Mouse (Mus musculus) common myeloid progenitor, adult 5-6 weeks (primary cell): ENCODE data around the gene Dph5. TPM values are rescaled to one million over a fixed set of nuclear protein-coding genes. Genes with fewer than 3 reads are reported as not detected.
"Not testable (repeated sequence)": the region's sequence is repeated elsewhere in the genome, so short reads cannot be mapped to it uniquely, and the experiment has no call there.

ENCODE experiments used
- ATAC-seq: replicated peaks from 2 replicates; pipeline ENCODE4 v1.8.0; 2016; ENCODE audit warnings: low read depth, mild to moderate bottlenecking, moderate TSS enrichment, inconsistent platforms; ENCODE audit not compliant: poor library complexity, severe bottlenecking
- total RNA-seq: library from RNA; stranded (forward); fragments of 200-1000, 187-1606 nt; gene quantifications from 2 replicates; pipeline ENCODE4 v1.2.3, GENCODE M21; 2017

Gene Dph5
- 66.7 and 76.1 TPM in 2 replicates for total RNA-seq

GRCm38 (mm10) chr3:115887427-115888309 is at the start of gene Dph5:
Gene Dph5, plus strand, starts transcription at chr3:115887837.
- peak; percentile 96 for ATAC-seq

GRCm38 (mm10) chr3:115844566-115844965 is 43.1 kb upstream of the Dph5 start:
- ATAC-seq: no peak

- ATAC-seq: no peak
Measured at GRCm38 (mm10) chr3:115845032-115845618, 42.5 kb upstream of the Dph5 start.

GRCm38 (mm10) chr3:115845724-115846123 is 41.9 kb upstream of the Dph5 start:
- ATAC-seq: no peak

GRCm38 (mm10) chr3:115846153-115846552 is 41.5 kb upstream of the Dph5 start:
- ATAC-seq: peak; percentile 58

- ATAC-seq: no peak
Measured at GRCm38 (mm10) chr3:115848686-115849480, 38.8 kb upstream of the Dph5 start.

- no peak for ATAC-seq
Measured at GRCm38 (mm10) chr3:115850946-115851345, 36.7 kb upstream of the Dph5 start.

- ATAC-seq: no peak
Measured at GRCm38 (mm10) chr3:115854672-115855191, 32.9 kb upstream of the Dph5 start.

GRCm38 (mm10) chr3:115855576-115855975 is 32.1 kb upstream of the Dph5 start:
- ATAC-seq: no peak

- ATAC-seq: no peak
Measured at GRCm38 (mm10) chr3:115856484-115857022, 31.1 kb upstream of the Dph5 start.

- ATAC-seq: no peak
Measured at GRCm38 (mm10) chr3:115857436-115857835, 30.2 kb upstream of the Dph5 start.

GRCm38 (mm10) chr3:115858822-115859221 is 28.8 kb upstream of the Dph5 start:
- ATAC-seq: no peak

- not testable (repeated sequence) for ATAC-seq
Measured at GRCm38 (mm10) chr3:115860780-115861179, 26.9 kb upstream of the Dph5 start.

GRCm38 (mm10) chr3:115863487-115863886 is 24.1 kb upstream of the Dph5 start:
- ATAC-seq: no peak

- no peak for ATAC-seq
Measured at GRCm38 (mm10) chr3:115867150-115867549, 20.5 kb upstream of the Dph5 start.

GRCm38 (mm10) chr3:115867901-115868300 is 19.7 kb upstream of the Dph5 start:
- no peak for ATAC-seq

- ATAC-seq: peak; percentile 93
Measured at GRCm38 (mm10) chr3:115869360-115869759, 18.3 kb upstream of the Dph5 start.

GRCm38 (mm10) chr3:115875551-115875950 is 12.1 kb upstream of the Dph5 start:
- ATAC-seq: peak; percentile 80

GRCm38 (mm10) chr3:115877133-115877532 is 10.5 kb upstream of the Dph5 start:
- ATAC-seq: peak; percentile 53; the same call in 1 of the 2 replicates

- ATAC-seq: no peak
Measured at GRCm38 (mm10) chr3:115884086-115884485, 3.6 kb upstream of the Dph5 start.
